Mouse (Mus musculus) heart, embryonic 12.5 days (tissue): ENCODE results near the gene Slc6a6. TPM values are rescaled to one million over a fixed set of nuclear protein-coding genes. Genes with fewer than 3 reads are reported as not detected.

ENCODE experiments used
- ATAC-seq: fragments of 200-750 bp; cut with Nextera tagmentation; 2 replicates; pipeline ENCODE4 v1.8.0; 2017; ENCODE audit warnings: moderate TSS enrichment, moderate library complexity; ENCODE audit not compliant: insufficient number of reproducible peaks, low FRiP score
- H3K27ac ChIP-seq: fragments of 300-500 bp; sonication (generic); 2 replicates; pipeline ENCODE4 v1.5.1; 2016; ENCODE audit warnings: mild to moderate bottlenecking, moderate library complexity; ENCODE audit not compliant: poor library complexity, severe bottlenecking
- H3K27me3 ChIP-seq: fragments of 300-500 bp; sonication (generic); replicated peaks from 2 replicates; pipeline ENCODE4 v1.6.1; 2016; ENCODE audit warnings: mild to moderate bottlenecking, moderate library complexity
- H3K36me3 ChIP-seq: fragments of 300-500 bp; sonication (generic); 2 replicates; pipeline ENCODE4 v1.6.1; 2016; ENCODE audit warnings: mild to moderate bottlenecking, moderate library complexity
- H3K4me1 ChIP-seq: fragments of 300-500 bp; sonication (generic); replicated peaks from 2 replicates; pipeline ENCODE4 v1.6.1; 2016; ENCODE audit warnings: mild to moderate bottlenecking
- H3K4me2 ChIP-seq: fragments of 300-500 bp; sonication (generic); 2 replicates; pipeline ENCODE4 v1.6.1; 2016; ENCODE audit warnings: mild to moderate bottlenecking, moderate library complexity
- H3K4me3 ChIP-seq: fragments of 300-500 bp; sonication (generic); 2 replicates; pipeline ENCODE4 v1.5.1; 2016; ENCODE audit warnings: mild to moderate bottlenecking
- H3K9ac ChIP-seq: fragments of 300-500 bp; sonication (generic); 2 replicates; pipeline ENCODE4 v1.6.1; 2016; ENCODE audit warnings: mild to moderate bottlenecking, moderate library complexity
- H3K9me3 ChIP-seq: fragments of 300-500 bp; sonication (generic); replicated peaks from 2 replicates; pipeline ENCODE4 v1.6.1; 2016; ENCODE audit warnings: mild to moderate bottlenecking, moderate library complexity
- WGBS: fragments of 180-500 bp; shearing (Covaris S2); methylation state at CpG from one replicate; pipeline ENCODE4 v1.1.7; 2016; 5-methylcytosine and 5-hydroxymethylcytosine counted together
- polyA plus RNA-seq: library from polyadenylated mRNA; unstranded; fragments of >200 nt; fragmentation: Nextera tagmentation; extraction: Ambion mirVana; gene quantifications from 2 replicates; pipeline ENCODE4 v1.2.1, GENCODE M21; 2016

Slc6a6 gene
- polyA plus RNA-seq = 79.1 and 85.8 TPM in 2 replicates

DNA sequence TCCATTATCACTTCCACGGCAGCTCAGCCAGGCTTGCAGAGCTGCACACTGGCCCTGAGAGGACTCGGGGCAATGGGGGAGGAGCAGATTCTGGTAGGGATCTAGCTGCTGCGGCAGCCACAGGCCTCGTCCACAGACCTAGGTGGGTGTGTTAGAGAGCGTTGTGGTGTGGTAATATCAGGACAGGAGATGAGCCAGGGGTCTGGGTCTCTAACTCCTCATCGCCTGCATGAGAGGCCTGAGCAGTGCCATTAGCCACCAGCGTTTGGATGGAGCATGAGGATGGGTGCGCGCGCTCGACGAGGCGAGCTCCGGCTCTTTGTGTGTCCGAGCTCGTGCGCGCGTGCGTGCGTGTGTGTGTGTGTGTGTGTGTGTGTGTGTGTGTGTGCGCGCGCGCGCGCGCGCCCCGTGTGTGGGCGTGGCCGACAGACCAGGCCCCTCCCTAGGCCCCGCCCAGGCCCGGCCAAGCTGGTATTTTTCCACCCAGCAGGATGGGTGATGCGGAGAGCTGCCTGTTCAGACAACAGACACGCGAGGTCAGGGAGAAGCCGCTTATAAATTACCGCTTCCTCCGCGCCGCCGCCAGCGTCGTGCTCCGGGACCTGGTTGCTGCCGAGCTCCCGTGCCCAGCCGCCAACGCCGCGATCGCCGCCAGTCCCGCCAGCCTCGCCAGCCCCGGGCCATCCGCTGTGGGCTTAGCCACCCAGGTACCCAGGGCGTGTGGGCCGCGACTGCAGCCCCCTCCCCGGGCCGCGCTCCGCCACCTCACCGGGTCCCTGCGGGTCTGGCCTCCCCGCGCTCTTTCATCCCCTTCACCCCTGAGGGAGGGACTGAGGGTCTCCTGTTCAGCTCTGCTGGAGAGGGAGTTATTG lies at the start of gene Slc6a6:
TSS of gene Slc6a6 (plus strand) at position 452 of the 872 bp plus-strand sequence.
- Histone ChIP-seq H3K4me1 (peaks cover 54% of the 10 kb centered on the region), H3K9ac (peak within 1 kb of the TSS; percentile 87), H3K9me3 (no peaks in the 10 kb centered on the region), H3K27me3 (peaks cover 7% of the 10 kb centered on the region; the same call in 1 of the 2 replicates), H3K36me3 (no peaks in the 10 kb centered on the region), H3K27ac (peak within 1 kb of the TSS; percentile 92), H3K4me2 (peak within 1 kb of the TSS; percentile 78), H3K4me3 (peak within 1 kb of the TSS; percentile 63)
- peak; percentile 89 for ATAC-seq
- under 1% methylated on average over 65 of the region's 69 CpGs for WGBS

DNA sequence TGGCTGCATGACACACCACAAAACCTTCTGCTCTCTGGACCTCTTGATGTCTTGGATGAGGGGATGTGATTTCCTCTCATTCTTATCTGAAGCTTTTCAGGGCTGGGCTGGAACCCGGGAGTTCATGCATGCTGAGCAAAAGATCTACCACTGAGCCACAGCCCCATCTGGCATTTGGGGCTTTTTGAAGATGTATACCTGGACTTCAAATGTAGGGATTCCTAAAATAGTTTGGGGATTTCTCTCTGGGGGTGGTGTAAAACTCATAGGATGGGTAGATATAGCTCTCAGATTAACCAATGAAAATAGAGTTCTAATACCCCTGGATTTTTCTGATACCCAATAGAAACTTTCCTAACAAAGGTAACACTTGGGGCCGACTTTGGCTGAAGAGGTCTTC lies 49.4 kb upstream of the Slc6a6 start:
- WGBS = 40% methylated on average over 2 of the region's 2 CpGs
- H3K27me3 ChIP-seq = peaks cover 15% of the 10 kb centered on the region
- ATAC-seq = no peak
- no peak overlapping the region for H3K9ac ChIP-seq
- H3K4me2 ChIP-seq = no peak overlapping the region
- no peaks in the 10 kb centered on the region for H3K9me3 ChIP-seq
- peaks cover 4% of the 10 kb centered on the region; the same call in 1 of the 2 replicates for H3K4me1 ChIP-seq
- H3K36me3 ChIP-seq = no peaks in the 10 kb centered on the region
- H3K27ac ChIP-seq = no peak overlapping the region
- no peak overlapping the region for H3K4me3 ChIP-seq

GRCm38 (mm10) chr6:91634876-91635275 lies 49.0 kb upstream of the Slc6a6 start:
- peaks cover 15% of the 10 kb centered on the region for H3K27me3 ChIP-seq
- 64% methylated on average over 2 of the region's 2 CpGs for WGBS
- no peak overlapping the region for H3K9ac ChIP-seq
- H3K36me3 ChIP-seq = no peaks in the 10 kb centered on the region
- H3K27ac ChIP-seq = no peak overlapping the region
- ATAC-seq = no peak
- H3K4me3 ChIP-seq = no peak overlapping the region
- H3K9me3 ChIP-seq = no peaks in the 10 kb centered on the region
- no peak overlapping the region for H3K4me2 ChIP-seq
- H3K4me1 ChIP-seq = peaks cover 4% of the 10 kb centered on the region; the same call in 1 of the 2 replicates

- Histone ChIP-seq H3K9me3 (no peaks in the 10 kb centered on the region), H3K4me3 (no peak overlapping the region), H3K27me3 (peaks cover 12% of the 10 kb centered on the region), H3K9ac (no peak overlapping the region), H3K4me1 (peaks cover 4% of the 10 kb centered on the region; the same call in 1 of the 2 replicates), H3K36me3 (no peaks in the 10 kb centered on the region), H3K27ac (no peak overlapping the region), H3K4me2 (no peak overlapping the region; the same call in 1 of the 2 replicates)
- ATAC-seq = no peak
- WGBS = 28% methylated on average over 9 of the region's 9 CpGs
These were observed 45.5 kb upstream of the Slc6a6 start for GRCm38 (mm10) chr6:91638204-91638995.

GRCm38 (mm10) chr6:91643011-91643410 lies 40.8 kb upstream of the Slc6a6 start:
- H3K9me3 ChIP-seq = no peaks in the 10 kb centered on the region
- H3K9ac ChIP-seq = no peak overlapping the region
- peaks cover 9% of the 10 kb centered on the region; the same call in 1 of the 2 replicates for H3K27me3 ChIP-seq
- H3K4me2 ChIP-seq = no peak overlapping the region
- H3K36me3 ChIP-seq = no peaks in the 10 kb centered on the region
- ATAC-seq = no peak
- no peak overlapping the region for H3K27ac ChIP-seq
- WGBS = 45% methylated on average over 5 of the region's 5 CpGs
- H3K4me1 ChIP-seq = peaks cover 15% of the 10 kb centered on the region
- no peak overlapping the region for H3K4me3 ChIP-seq

GRCm38 (mm10) chr6:91643416-91643921 lies 40.4 kb upstream of the Slc6a6 start:
- Histone ChIP-seq H3K27me3 (peaks cover 9% of the 10 kb centered on the region; the same call in 1 of the 2 replicates), H3K9ac (no peak overlapping the region), H3K9me3 (no peaks in the 10 kb centered on the region), H3K36me3 (no peaks in the 10 kb centered on the region), H3K4me2 (no peak overlapping the region), H3K27ac (no peak overlapping the region), H3K4me3 (no peak overlapping the region), H3K4me1 (peaks cover 14% of the 10 kb centered on the region)
- ATAC-seq = no peak
- WGBS = 83% methylated on average over 2 of the region's 2 CpGs

DNA sequence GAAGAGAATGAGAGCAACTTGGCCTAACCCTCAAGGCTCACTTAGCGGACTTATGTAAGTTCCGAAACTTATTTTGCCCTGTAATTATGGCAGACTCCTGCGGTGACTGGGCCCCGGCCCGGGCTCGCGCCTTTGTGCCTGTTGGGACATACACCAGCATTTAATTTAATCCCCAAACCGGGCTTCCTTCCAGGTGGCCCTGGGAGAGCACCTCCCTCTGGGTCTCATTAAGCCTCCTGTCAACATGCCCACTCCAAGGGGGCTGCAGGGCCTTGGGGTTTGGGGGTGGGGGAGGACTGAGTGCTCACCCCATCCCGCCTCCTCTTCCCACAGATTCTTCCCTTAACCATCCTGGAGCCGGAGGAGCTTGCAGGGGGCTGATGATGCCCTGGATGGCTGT lies 37.8 kb upstream of the Slc6a6 start:
- Histone ChIP-seq H3K4me2 (no peak overlapping the region), H3K36me3 (no peaks in the 10 kb centered on the region), H3K4me1 (peaks cover 24% of the 10 kb centered on the region), H3K4me3 (no peak overlapping the region), H3K27me3 (peaks cover 17% of the 10 kb centered on the region; the same call in 1 of the 2 replicates), H3K9me3 (no peaks in the 10 kb centered on the region), H3K9ac (no peak overlapping the region), H3K27ac (no peak overlapping the region; the same call in 1 of the 2 replicates)
- WGBS = 76% methylated on average over 10 of the region's 10 CpGs
- no peak for ATAC-seq

GRCm38 (mm10) chr6:91646822-91647221 lies 37.0 kb upstream of the Slc6a6 start:
- no peak overlapping the region for H3K4me3 ChIP-seq
- H3K36me3 ChIP-seq = no peaks in the 10 kb centered on the region
- H3K27ac ChIP-seq = peak overlapping the region; percentile 52
- peaks cover 18% of the 10 kb centered on the region; the same call in 1 of the 2 replicates for H3K27me3 ChIP-seq
- H3K4me2 ChIP-seq = no peak overlapping the region
- H3K4me1 ChIP-seq = peaks cover 25% of the 10 kb centered on the region
- no peak for ATAC-seq
- H3K9me3 ChIP-seq = no peaks in the 10 kb centered on the region
- H3K9ac ChIP-seq = no peak overlapping the region
- 53% methylated on average over 4 of the region's 4 CpGs for WGBS

DNA sequence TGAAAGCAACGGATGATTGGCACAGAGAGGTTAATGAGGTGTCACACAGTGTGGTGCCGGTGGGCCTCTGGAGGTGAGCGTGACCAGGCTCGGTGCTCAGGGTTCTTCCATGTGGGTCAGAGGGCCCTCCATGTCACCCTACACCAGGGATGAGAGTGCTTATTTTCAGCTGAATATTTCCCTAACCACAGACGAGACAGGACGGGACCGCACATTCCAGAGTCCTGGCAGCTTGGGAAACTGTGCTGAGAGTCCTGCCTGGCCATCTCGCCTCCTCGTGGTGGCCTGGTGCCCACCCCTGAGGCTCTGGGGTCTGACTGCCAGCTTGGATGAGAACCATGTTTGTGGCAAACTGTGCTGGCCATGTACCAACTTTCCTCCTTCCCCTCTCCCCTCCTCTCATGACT lies 36.5 kb upstream of the Slc6a6 start:
- H3K27ac ChIP-seq = peak overlapping the region; percentile 52
- no peak overlapping the region for H3K9ac ChIP-seq
- no peaks in the 10 kb centered on the region for H3K36me3 ChIP-seq
- H3K9me3 ChIP-seq = no peaks in the 10 kb centered on the region
- WGBS = 51% methylated on average over 9 of the region's 9 CpGs
- H3K4me2 ChIP-seq = no peak overlapping the region
- peaks cover 20% of the 10 kb centered on the region; the same call in 1 of the 2 replicates for H3K27me3 ChIP-seq
- peaks cover 25% of the 10 kb centered on the region for H3K4me1 ChIP-seq
- H3K4me3 ChIP-seq = no peak overlapping the region
- ATAC-seq = no peak

DNA sequence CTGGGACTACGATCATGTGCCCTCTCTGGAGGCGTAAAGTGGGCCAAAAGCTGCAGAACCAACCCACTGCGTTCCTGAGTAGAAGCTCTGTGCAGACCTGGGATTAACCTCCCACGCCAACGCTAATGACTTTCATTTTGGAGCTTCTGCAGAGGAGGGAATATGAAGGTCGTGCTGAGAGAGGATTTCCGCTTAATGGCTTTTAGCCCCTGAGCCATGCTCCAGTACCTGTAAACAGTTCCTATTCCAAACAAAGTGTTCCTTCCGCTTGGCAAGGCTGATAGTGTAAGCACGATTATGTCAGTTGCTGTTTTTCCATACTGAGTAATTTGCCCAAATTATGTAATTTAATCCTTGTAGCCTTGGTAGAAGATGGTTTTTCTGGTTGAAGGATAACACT lies 33.6 kb upstream of the Slc6a6 start:
- no peak overlapping the region for H3K4me2 ChIP-seq
- no peaks in the 10 kb centered on the region for H3K9me3 ChIP-seq
- H3K27me3 ChIP-seq = peaks cover 30% of the 10 kb centered on the region
- H3K27ac ChIP-seq = no peak overlapping the region
- 74% methylated on average over 9 of the region's 9 CpGs for WGBS
- ATAC-seq = no peak
- peaks cover 40% of the 10 kb centered on the region for H3K4me1 ChIP-seq
- no peak overlapping the region for H3K9ac ChIP-seq
- no peak overlapping the region for H3K4me3 ChIP-seq
- no peaks in the 10 kb centered on the region for H3K36me3 ChIP-seq

DNA sequence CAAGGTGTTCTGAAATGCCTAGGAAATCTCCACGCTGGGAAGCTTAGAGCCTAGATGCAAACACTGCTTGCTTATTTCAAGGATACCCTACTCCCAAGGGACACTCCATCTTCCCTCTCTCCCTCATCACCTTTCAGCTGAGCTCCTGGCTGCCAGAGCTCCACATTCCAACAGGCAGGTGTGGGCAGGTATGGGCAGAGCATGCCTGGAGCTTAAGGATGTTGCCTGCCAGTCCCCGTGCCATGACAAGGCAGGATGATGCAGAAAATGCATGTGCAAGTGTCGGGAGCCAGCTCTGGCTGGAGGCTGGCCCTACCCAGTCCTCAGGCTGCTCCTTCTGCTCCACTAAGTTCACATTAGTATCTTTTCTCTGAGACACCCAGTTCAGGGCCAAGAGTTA lies 31.6 kb upstream of the Slc6a6 start:
- 81% methylated on average over 3 of the region's 3 CpGs for WGBS
- H3K27me3 ChIP-seq = peaks cover 27% of the 10 kb centered on the region

More for the DNA sequence above, 31.6 kb upstream of the Slc6a6 start:
- no peak overlapping the region for H3K9ac ChIP-seq
- no peaks in the 10 kb centered on the region for H3K9me3 ChIP-seq
- H3K27ac ChIP-seq = no peak overlapping the region
- no peak overlapping the region for H3K4me3 ChIP-seq
- peaks cover 48% of the 10 kb centered on the region for H3K4me1 ChIP-seq
- ATAC-seq = no peak
- no peak overlapping the region for H3K4me2 ChIP-seq
- H3K36me3 ChIP-seq = no peaks in the 10 kb centered on the region
